Mouse (Mus musculus): ENCODE measurements around the gene Col27a1. TPM values are rescaled to one million over a fixed set of nuclear protein-coding genes. Genes with fewer than 3 reads are reported as not detected.

The Col27a1 gene
- total and polyA plus RNA-seq, 2 experiments = 2.2 to 5.4 TPM

GRCm38 (mm10) chr4:63241031-63241430 is 27.2 kb downstream of the Col27a1 start:
- Histone ChIP-seq H3K4me3 (ENCODE audit: insufficient read depth, low read depth, low read length) (no peak overlapping the region), H3K27me3 (ENCODE audit: control insufficient read depth, insufficient read depth, low read length) (no peaks in the 10 kb centered on the region), H3K9ac (ENCODE audit: low read depth, low read length) (no peak overlapping the region), H3K4me1 (ENCODE audit: control insufficient read depth, insufficient read depth, low read length) (peaks cover 17% of the 10 kb centered on the region), H3K27ac (replicated peaks; ENCODE audit: insufficient read depth, low read depth, low read length) (no peak overlapping the region), H3K36me3 (ENCODE audit: control insufficient read depth, insufficient read depth, low read length) (peaks cover 4% of the 10 kb centered on the region), H3K79me2 (ENCODE audit: control insufficient read depth, insufficient read depth, low read length) (no peaks in the 10 kb centered on the region)
- no peak for DNase-seq (ENCODE audit: extremely low read depth, low read depth, low spot score)
- WGBS = 96% methylated on average over 3 of the region's 3 CpGs
- TF ChIP-seq CTCF (IDR thresholded peaks at IDR 0.05; ENCODE audit: low read depth, low read length) (no peak), POLR2A (IDR thresholded peaks at IDR 0.05; ENCODE audit: extremely low read depth, insufficient read depth, low read length) (no peak)

GRCm38 (mm10) chr4:63247991-63248390 is 34.2 kb downstream of the Col27a1 start:
- Histone ChIP-seq H3K9ac (ENCODE audit: low read depth, low read length) (no peak overlapping the region), H3K4me1 (ENCODE audit: control insufficient read depth, insufficient read depth, low read length) (peaks cover 18% of the 10 kb centered on the region), H3K4me3 (ENCODE audit: insufficient read depth, low read depth, low read length) (no peak overlapping the region), H3K79me2 (ENCODE audit: control insufficient read depth, insufficient read depth, low read length) (no peaks in the 10 kb centered on the region), H3K27ac (replicated peaks; ENCODE audit: insufficient read depth, low read depth, low read length) (no peak overlapping the region), H3K36me3 (ENCODE audit: control insufficient read depth, insufficient read depth, low read length) (no peaks in the 10 kb centered on the region; the same call in 1 of the 2 replicates), H3K27me3 (ENCODE audit: control insufficient read depth, insufficient read depth, low read length) (no peaks in the 10 kb centered on the region)
- no peak for DNase-seq (ENCODE audit: extremely low read depth, low read depth, low spot score)
- TF ChIP-seq POLR2A (IDR thresholded peaks at IDR 0.05; ENCODE audit: extremely low read depth, insufficient read depth, low read length) = no peak
- TF ChIP-seq CTCF (IDR thresholded peaks at IDR 0.05; ENCODE audit: low read depth, low read length) = no peak

- no peaks in the 10 kb centered on the region for H3K27me3 ChIP-seq (ENCODE audit: control insufficient read depth, insufficient read depth, low read length)
- H3K4me1 ChIP-seq (ENCODE audit: control insufficient read depth, insufficient read depth, low read length) = peaks cover 27% of the 10 kb centered on the region
- DNase-seq (ENCODE audit: extremely low read depth, low read depth, low spot score) = no peak
- TF ChIP-seq CTCF (IDR thresholded peaks at IDR 0.05; ENCODE audit: low read depth, low read length) (no peak), POLR2A (IDR thresholded peaks at IDR 0.05; ENCODE audit: extremely low read depth, insufficient read depth, low read length) (no peak)
- no peak overlapping the region for H3K27ac ChIP-seq (replicated peaks; ENCODE audit: insufficient read depth, low read depth, low read length)
- H3K9ac ChIP-seq (ENCODE audit: low read depth, low read length) = no peak overlapping the region
- no peak overlapping the region for H3K4me3 ChIP-seq (ENCODE audit: insufficient read depth, low read depth, low read length)
- no peaks in the 10 kb centered on the region for H3K79me2 ChIP-seq (ENCODE audit: control insufficient read depth, insufficient read depth, low read length)
- no peaks in the 10 kb centered on the region; the same call in 1 of the 2 replicates for H3K36me3 ChIP-seq (ENCODE audit: control insufficient read depth, insufficient read depth, low read length)
- WGBS = 62% methylated on average over 6 of the region's 6 CpGs
Measured at GRCm38 (mm10) chr4:63248951-63249350, 35.1 kb downstream of the Col27a1 start.

- no peaks in the 10 kb centered on the region for H3K79me2 ChIP-seq (ENCODE audit: control insufficient read depth, insufficient read depth, low read length)
- H3K27me3 ChIP-seq (ENCODE audit: control insufficient read depth, insufficient read depth, low read length) = no peaks in the 10 kb centered on the region
- TF ChIP-seq POLR2A (IDR thresholded peaks at IDR 0.05; ENCODE audit: extremely low read depth, insufficient read depth, low read length) = no peak
- no peak for TF ChIP-seq CTCF (IDR thresholded peaks at IDR 0.05; ENCODE audit: low read depth, low read length)
- H3K4me3 ChIP-seq (ENCODE audit: insufficient read depth, low read depth, low read length) = no peak overlapping the region
- H3K9ac ChIP-seq (ENCODE audit: low read depth, low read length) = peak overlapping the region; percentile 28; the same call in 1 of the 2 replicates
- DNase-seq (ENCODE audit: extremely low read depth, low read depth, low spot score) = peak; percentile 71
- peaks cover 46% of the 10 kb centered on the region for H3K4me1 ChIP-seq (ENCODE audit: control insufficient read depth, insufficient read depth, low read length)
- H3K27ac ChIP-seq (replicated peaks; ENCODE audit: insufficient read depth, low read depth, low read length) = peak overlapping the region; percentile 89
- 30% methylated on average over 11 of the region's 11 CpGs for WGBS
- H3K36me3 ChIP-seq (ENCODE audit: control insufficient read depth, insufficient read depth, low read length) = no peaks in the 10 kb centered on the region; the same call in 1 of the 2 replicates
Measured at GRCm38 (mm10) chr4:63251760-63252159, 38.0 kb downstream of the Col27a1 start.

- 45% methylated on average over 6 of the region's 6 CpGs for WGBS
- H3K36me3 ChIP-seq (ENCODE audit: control insufficient read depth, insufficient read depth, low read length) = no peaks in the 10 kb centered on the region
Measured at GRCm38 (mm10) chr4:63253716-63254115, 39.9 kb downstream of the Col27a1 start.

GRCm38 (mm10) chr4:63254151-63254550 is 40.3 kb downstream of the Col27a1 start:
- H3K9ac ChIP-seq (ENCODE audit: low read depth, low read length) = no peak overlapping the region
- H3K27ac ChIP-seq (replicated peaks; ENCODE audit: insufficient read depth, low read depth, low read length) = peak overlapping the region; percentile 49
- H3K4me1 ChIP-seq (ENCODE audit: control insufficient read depth, insufficient read depth, low read length) = peaks cover 52% of the 10 kb centered on the region
- no peaks in the 10 kb centered on the region for H3K79me2 ChIP-seq (ENCODE audit: control insufficient read depth, insufficient read depth, low read length)
- H3K4me3 ChIP-seq (ENCODE audit: insufficient read depth, low read depth, low read length) = no peak overlapping the region
- no peaks in the 10 kb centered on the region for H3K36me3 ChIP-seq (ENCODE audit: control insufficient read depth, insufficient read depth, low read length)
- peak; percentile 46 for DNase-seq (ENCODE audit: extremely low read depth, low read depth, low spot score)
- no peaks in the 10 kb centered on the region for H3K27me3 ChIP-seq (ENCODE audit: control insufficient read depth, insufficient read depth, low read length)
- TF ChIP-seq CTCF (IDR thresholded peaks at IDR 0.05; ENCODE audit: low read depth, low read length) (no peak), POLR2A (IDR thresholded peaks at IDR 0.05; ENCODE audit: extremely low read depth, insufficient read depth, low read length) (no peak)
- WGBS = 46% methylated on average over 2 of the region's 2 CpGs

More at GRCm38 (mm10) chr4:63253716-63254115, 39.9 kb downstream of the Col27a1 start:
- H3K4me1 ChIP-seq (ENCODE audit: control insufficient read depth, insufficient read depth, low read length) = peaks cover 52% of the 10 kb centered on the region
- peak; percentile 27 for DNase-seq (ENCODE audit: extremely low read depth, low read depth, low spot score)
- H3K4me3 ChIP-seq (ENCODE audit: insufficient read depth, low read depth, low read length) = no peak overlapping the region
- H3K27ac ChIP-seq (replicated peaks; ENCODE audit: insufficient read depth, low read depth, low read length) = peak overlapping the region; percentile 49
- no peaks in the 10 kb centered on the region for H3K27me3 ChIP-seq (ENCODE audit: control insufficient read depth, insufficient read depth, low read length)
- H3K79me2 ChIP-seq (ENCODE audit: control insufficient read depth, insufficient read depth, low read length) = no peaks in the 10 kb centered on the region
- TF ChIP-seq POLR2A (IDR thresholded peaks at IDR 0.05; ENCODE audit: extremely low read depth, insufficient read depth, low read length) = no peak
- TF ChIP-seq CTCF (IDR thresholded peaks at IDR 0.05; ENCODE audit: low read depth, low read length) = no peak
- H3K9ac ChIP-seq (ENCODE audit: low read depth, low read length) = no peak overlapping the region

Data from liver, adult 2 months (tissue).